Mouse (Mus musculus) heart, adult 18-20 months (tissue): ENCODE measurements around the gene Ssh1. TPM values are rescaled to one million over a fixed set of nuclear protein-coding genes. Genes with fewer than 3 reads are reported as not detected.

Experiments used
- DNase-seq, 2 experiments: peaks; one replicate each; pipeline ENCODE4 v3.0.0; 2021 to 2022; ENCODE audit warnings: mixed read lengths in 1 of 2
- total RNA-seq, 2 experiments: library from RNA; stranded (reverse); gene quantifications; 2 replicates each; pipeline ENCODE4 v1.2.3; 2021

Gene Ssh1
- total RNA-seq, 2 experiments from 2014 or later: 13.5 to 13.6 TPM

DNA sequence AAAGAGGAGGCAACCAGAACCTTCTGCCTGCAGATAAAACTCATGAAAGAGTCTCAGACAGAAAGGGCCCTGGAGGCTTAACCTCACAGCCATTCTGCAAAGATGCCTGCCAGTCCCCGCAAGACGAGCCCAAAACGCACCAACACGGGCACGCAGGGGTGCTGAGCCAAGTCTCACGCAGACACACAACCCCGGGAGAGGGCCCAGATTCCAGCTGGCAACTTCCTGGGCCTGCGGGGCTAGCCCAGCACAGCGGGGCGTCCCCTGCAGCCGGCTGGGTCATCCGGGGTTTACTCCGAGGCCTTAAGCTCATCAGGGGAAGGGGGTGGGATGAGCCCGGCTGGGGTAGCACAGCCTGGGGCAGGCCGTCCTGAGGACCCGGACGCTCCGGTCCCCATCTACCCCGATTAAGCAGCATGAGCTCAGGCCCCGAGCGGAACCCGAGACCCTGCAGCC lies 635 bp downstream of the Ssh1 start:
- DNase-seq: peak; percentile 59 to 70

DNA sequence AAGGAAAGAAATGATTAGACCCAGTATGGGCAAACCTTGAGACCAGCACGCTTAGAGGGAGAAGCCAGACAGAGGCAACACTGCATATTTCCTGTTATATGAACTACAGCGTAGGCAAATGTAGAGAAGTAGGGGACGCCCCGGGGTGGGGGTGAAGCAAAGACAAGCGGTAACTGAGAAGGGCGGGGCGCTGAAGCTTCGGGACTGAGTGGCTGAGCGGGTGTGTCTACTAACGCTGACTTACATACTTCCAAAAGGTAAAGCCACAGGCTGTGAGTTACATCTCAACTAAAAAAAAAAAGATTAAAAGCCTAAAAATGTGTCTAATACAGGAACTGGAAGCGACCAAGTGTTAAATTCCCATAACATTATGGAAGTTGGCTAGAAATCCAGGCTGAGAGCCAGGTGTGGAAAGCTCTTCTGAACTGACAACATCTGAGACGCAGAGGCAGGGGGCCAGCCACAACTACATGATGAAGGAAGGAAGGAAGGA lies 1.3 kb downstream of the Ssh1 start:
- DNase-seq: peak in 1 of 2 experiments; percentile 76

DNA sequence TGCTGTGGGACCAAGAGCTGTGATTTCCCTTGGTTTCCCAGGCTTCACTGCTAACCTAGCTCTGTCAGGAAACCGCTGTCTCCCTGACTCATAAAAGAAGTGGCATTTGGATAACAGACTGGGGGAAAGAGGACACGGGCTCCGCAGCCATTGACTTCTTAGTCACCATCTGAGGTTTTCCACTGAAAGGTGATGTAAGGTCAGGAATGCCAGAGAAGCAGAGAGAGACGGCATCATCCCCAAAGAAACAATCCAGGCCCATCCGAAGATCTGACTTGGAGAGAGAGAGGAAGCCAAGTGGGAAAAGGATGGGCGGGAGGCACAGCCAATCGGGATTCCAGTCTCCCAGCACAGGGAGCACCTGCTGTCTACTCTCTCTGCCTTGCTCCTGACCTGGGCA lies 2.6 kb downstream of the Ssh1 start:
- DNase-seq: no peak

DNA sequence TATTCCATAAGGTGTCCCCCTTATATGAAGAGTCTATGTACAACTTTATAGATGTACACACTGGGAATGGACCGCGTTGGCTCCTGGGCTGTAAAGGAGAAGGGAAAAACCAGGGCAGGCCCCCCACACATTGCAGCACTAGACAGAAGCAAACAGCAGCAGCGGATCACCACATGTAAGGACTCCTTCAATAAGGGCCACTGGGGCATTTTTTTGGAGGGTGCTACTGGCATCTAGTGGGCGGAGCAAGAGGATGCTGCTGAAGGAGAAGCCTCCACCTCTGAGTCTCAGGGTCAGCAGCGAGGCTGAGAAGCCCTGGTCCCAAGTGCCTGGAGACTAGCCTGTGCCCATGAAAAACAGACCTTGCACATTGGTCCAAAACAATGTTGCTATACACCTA lies 3.1 kb downstream of the Ssh1 start:
- no peak for DNase-seq

DNA sequence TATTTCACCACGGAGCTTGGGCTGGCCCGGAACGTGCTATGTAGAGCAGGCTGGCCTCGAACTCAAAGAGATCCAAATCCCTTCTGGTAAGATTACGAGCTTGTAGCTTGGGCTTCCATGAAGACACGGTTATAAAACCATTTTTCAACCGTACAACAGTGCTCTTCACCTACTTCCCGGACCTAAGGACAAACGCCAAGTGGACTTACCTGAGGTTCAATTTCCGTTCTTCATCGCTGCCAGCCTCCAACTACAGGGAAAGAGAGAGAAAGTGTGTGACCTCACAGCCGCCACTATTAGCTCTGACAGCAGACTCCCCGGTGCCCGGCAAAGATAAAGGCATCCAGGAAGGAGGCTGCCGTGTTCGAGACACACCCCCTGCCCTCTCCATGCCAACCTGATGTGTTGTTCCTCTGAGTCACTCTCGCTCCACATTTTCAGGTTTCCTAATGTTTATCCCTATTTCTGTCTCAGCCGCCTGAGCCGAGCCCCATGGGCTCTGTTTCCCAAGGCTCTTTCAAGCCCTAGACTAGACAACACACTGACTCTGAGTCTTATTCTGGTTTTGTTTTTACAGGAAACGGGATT lies 4.2 kb downstream of the Ssh1 start:
- DNase-seq: peak in 1 of 2 experiments; percentile 35

DNA sequence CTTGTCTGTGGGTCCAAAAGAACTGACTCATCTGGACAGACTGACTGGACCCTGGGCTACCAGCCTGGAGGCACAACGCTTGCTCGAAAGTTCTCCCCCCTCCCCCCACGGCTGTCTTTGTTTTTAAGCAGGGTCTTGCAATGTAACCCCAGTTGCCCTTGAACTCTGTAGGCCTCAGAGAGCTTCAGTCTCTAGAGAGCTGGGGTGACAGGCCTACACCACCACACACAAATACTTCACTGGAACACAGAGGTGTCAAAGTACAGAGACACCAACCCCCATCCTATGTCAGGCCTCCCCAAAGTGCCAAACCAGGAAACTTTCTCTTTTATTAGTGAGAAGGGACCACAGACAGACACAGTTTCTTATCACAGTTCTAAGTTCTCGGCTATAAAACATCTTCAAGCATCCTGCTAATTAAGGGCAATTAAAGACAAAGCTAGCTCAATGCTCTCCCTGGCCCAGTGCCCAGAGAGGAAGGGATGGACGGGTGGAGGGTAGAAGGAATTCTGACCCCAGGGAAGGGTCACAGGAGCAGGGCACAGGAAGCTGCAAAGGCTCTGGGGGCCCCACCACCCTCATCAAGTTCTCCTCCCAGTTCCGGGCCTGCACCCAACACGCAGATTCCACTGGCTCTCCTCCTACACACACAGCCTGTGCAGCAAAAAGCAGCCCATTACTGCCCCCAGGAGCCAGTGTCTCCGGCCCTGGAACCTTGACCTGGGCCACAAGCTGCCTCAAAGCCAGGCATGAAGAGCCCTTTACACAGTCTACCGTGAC lies 7.3 kb downstream of the Ssh1 start:
- DNase-seq: peak; percentile 84 to 90

DNA sequence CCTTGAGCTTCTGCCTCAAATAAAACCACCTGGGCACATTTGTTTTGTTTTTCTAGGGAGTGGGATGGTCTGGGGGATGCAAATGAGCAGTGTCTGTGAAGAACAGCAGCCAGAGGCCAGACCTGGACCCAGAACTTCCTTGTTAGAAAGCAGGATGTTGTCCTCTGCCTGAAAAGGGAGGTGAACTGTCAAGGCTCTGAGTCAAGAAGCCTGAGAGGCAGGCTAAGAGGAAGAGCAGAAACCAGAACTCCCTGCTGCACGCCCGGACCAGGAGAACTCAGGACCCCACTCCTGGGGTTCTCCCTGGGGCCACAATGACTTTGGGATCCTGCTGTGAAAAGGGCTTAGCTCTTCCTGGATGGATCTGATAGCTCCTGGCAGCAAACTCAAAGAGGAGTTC lies 8.0 kb downstream of the Ssh1 start:
- no peak for DNase-seq

DNA sequence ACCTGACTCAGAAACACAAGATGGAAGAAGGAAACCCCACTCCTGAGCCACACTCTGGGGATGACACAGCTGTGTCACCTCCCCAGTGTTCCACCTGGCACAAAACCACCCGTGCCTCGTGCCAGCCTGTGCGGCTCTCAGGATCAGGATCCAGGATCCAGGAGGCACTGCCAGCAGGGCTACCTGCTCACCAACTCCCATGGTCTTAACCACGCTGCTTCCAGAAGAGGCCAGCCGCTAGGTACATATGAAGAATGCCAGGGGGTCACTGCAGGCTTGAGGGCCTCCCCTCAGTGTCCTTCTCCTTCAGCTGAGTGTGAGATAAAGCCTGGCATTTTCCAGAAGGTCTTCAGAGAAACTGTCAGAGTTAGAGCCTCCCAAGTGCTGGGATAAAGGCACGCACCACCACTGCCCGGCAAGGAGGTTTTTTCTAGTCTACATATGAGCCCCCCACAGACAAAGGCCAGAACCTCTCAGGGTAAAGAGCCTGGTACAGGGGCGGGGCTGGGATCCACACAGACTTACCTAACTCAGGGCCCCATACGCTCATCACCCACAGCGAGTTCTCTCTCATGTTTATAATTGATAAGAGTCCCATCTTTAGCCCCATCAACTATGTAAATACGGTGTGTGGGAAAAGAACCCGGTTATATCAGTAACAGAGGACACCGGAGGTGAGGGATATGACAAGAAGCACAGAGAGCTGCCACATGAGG lies 9.5 kb downstream of the Ssh1 start:
- DNase-seq: peak in 1 of 2 experiments; percentile 13

DNA sequence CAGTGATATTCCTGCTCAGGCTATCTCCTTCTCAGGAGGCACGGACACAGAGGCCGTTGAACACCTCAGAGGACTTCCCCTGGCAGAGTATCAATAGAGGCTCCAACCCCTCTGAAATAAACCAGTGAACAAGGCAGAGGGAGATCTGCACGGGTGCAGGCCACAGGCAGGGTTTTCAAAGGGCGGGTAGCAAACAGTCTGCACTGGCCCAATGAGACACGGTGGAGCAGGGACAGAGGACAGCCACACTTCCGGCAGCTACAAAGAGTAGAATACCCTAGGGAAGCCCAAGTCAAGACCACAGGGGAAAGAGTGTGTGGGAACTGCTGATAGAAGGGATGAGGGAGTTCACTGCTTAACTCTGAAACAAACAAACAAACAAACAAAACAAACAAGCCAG lies 10.2 kb downstream of the Ssh1 start:
- peak in 1 of 2 experiments; percentile 24 for DNase-seq

DNA sequence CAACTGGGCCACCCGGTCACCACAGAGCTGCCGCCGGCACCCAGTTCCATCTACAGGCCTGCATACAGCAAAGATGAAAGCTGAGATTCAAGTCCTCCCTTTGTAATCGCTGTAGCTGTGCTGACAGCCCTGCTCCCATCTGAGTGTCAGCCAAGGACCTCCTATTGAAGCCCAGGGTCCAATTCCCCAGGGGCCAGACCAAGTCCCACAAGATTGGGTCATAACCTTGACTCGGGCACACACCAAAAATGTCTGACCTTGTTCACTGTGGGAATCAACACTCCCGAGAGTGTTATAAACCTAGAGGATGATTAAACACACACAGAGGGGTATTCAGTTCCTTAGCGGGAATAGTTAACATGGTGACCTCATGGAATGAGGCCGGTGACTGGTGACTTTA lies 11.9 kb downstream of the Ssh1 start:
- DNase-seq: no peak

DNA sequence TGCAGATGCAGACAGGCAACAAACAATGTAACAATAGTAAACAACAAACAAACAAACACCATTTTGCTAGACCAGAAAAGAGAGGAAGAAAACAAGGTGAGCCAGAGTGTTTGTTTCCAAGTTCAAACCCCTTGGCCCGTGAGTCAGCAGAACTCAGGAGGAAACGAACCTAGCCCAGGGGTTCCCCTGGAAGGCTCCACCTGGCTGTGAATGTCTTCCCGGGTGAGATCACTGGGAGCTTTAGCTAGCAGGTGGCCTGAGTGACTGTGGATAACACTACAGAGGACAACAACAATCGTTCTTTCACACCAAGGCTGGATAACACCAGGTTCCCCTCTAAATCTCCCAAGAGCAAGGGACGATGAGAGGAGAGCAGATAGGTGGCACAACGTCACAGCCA lies 12.5 kb downstream of the Ssh1 start:
- DNase-seq: no peak

DNA sequence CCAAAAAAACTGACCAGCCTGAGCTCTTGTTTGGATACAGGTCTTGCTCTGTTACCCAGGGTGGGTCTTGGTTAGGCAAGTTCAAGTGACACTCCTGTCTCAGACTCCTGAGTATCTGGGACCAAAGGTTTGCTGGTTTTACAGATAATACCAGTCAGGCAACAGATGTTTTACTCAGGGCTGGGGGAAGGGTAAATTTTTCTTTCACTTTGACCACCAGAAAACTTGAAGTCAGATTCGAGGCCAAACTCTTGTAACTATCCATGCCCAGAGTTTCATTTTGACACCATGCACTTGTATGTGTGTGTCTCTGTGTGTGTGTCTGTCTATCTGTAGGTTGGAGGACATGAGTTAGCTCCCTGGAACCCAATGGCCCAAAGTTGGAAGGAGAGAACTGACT lies 13.2 kb downstream of the Ssh1 start:
- DNase-seq: no peak

DNA sequence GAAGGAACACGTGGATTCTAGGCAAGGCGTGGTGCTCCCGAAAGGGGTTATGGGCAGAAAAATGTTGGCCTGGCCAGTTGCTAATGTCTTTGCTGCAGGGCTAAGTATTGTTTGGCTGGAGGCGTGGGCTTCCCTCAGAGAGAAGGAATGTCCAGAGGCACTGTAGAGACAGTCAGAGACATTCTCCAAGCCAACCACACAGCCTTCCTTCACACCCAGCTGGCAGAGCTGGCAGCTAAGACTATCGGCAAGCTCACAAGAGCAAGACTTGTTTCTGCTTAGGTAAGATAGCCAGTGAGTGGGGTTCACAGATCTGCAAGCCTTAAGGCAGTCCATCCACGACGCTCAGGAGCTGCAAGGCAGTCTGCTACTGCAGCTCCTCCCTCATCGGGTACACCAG lies 16.4 kb downstream of the Ssh1 start:
- DNase-seq: no peak

DNA sequence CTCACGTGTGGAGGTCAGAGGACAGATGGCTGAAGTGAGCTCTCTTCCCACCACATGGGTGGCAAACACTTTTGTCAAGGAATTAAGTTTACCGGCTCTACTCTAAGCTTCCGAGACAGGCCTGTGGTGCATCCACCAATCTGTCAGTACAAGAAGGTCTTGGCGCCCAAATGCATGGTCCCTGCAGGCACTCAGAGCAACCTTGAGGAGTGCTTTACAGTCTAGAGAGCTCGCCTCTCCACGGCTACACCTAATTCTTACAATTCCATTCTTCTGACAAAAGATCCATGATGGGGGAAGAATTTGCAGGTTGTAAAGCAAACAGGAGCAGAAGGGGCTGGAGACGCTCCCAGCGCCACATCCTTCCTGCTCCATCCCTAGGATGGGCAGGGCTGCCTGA lies 17.1 kb downstream of the Ssh1 start:
- no peak for DNase-seq

DNA sequence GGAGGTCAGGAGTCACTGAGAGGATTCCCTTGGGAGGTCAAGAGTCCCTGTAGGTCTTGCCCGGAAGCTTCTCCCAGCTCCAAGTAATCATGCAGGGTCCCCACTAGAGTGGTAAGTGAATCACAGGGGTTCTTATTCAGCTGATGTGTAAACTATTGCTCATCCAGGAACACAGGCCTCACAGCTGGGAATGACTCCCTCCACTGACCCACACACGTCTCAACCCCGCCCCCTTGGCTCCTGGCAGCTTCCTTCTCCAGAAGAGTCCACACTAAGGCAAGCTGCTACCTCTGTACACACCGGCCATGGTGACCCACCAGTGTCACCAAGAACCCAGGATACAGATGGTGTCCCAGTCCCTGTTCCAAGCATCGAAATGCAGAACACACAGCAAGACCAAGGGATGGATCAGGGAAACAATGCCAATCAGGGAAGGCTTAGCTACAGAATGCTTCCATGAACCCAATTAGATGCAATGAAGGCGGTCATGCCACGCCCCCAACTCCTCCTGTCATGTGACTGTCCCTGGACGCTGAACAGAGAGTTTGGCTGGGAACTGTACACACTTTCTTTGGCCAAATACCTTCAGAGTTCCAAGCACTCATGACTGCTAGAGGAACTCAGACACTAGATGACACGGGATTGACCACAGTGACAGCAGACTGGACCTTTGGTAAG lies 18.0 kb downstream of the Ssh1 start:
- DNase-seq: peak; percentile 90 to 91

DNA sequence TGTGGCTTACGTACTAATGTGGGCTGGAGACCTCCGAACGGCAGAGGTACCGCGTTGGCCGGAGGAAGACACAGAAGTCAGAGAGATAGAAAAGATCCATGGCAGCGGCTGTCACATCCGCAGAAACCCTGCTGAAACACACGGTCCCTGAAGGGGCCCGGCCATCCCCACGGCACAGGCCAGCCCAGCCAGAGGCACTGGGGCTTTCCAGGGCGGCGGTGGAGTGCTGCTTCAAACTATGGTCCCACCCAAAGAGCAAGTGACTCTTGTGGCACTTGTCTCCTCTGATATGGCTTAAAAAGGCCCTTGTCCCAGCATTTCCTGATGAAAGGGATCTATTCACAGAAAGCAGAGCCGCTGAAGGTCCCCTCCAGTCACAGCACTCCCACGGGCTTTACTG lies 19.1 kb downstream of the Ssh1 start:
- no peak for DNase-seq

DNA sequence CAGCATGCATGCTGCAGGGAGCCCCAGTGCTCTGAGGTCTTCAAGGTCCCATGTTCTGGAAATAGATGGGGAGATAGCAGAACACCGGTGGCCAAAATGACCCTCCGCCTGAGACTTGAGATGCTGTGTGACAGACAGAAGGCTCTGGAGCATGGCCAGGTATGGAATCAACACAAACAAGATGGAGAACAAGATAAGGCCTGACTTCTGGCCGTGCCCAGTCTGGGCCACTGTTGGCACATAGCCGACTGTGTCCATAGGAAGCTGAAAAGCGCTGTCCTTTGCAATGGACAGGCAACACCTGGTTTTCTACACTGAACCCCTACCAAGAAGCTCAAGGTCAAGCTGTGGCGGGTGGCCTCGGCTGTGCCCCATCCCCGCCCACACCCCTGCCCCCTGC lies 19.9 kb downstream of the Ssh1 start:
- no peak for DNase-seq

DNA sequence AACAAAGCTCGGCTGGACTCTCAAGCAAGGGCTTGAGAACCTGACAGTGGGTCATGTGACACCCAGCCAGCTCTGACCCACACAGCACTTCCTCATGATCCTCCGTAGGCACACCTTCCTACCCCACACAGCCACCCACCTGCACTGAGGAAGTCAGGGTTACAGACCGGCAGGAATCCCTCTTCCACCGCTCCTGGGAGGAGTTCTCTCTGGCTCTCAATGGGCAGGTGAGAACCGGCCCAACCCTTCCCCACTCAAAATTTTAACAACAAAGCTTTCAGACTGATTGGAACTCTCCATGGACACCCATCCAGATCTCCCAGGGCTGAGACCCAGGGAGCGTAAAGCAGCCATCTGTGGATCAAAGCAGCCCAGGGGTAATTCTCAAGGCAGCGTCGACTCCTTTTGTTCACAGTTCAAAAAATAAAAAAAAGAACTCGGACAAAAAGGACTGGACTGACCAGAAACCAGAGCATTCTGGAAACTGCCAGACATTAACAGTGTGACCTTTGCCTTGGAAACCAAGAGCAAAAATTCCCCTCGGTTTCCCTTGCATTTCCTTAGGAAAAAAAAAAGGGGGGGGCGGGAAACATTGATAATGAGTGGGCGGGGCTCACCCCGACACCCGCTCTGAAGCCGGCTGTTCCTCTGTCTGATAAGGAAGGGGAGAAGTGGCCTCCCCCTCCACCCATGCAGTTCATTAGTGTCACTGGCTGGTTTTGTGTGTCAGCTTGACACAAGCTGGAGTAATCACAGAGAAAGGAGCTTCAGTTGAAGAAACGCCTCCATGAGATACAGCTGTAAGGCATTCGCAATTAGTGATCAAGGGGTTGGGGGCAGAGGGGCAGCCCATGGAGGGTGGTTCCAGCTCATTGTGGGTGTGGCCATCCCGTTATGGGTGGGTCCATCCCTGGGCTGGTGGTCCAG lies 20.8 kb downstream of the Ssh1 start:
- DNase-seq: peak; percentile 61 to 70

DNA sequence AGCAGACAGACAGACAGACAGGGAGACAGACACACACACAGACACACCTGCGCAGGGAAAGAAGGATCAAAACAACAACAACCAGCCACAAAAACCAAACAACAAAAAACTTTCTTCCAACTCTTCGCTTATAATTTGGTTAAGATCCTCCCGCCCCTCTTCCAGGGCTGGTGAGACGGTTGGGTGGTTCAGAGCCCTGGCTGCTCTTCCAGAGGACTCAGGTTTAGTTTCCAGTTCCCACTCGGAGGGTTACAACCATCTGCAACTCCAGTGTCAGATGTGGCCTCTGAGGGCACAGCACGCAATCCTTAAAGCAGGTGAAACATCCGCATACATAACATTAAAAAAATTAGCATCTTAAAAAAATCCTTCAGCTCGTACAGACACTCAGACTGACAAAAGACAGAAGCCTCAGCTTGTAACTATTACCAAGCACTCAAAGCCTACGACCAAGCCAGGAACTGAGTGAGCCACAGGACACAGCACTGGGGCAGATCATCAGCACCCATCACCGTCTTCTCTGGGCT lies 22.2 kb downstream of the Ssh1 start:
- DNase-seq: no peak

DNA sequence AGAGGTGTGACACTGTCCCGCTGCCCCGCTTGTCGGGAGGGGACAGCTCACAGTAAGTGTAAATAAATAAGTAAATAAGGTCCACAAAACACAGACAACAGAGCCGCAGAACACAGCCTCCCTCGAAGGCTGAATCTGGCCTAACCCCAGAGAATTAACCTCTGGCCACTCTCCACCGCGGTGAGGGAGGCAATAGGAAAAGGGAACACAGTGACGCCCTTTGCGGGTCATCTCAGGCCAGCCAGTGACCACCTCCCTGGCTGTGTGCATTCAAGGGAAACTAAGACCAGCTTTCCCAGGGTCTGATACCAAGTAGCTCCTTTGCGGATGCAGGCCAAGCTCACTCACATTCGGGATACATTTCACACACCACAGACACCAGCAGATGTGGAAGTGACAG lies 25.3 kb downstream of the Ssh1 start:
- peak; percentile 57 to 69 for DNase-seq
